Mouse (Mus musculus): ENCODE results near the gene Rora. TPM values are rescaled to one million over a fixed set of nuclear protein-coding genes. Genes with fewer than 3 reads are reported as not detected.

Gene Rora
- polyA plus RNA-seq, 2 experiments: 4.5 to 10.1 TPM

DNA sequence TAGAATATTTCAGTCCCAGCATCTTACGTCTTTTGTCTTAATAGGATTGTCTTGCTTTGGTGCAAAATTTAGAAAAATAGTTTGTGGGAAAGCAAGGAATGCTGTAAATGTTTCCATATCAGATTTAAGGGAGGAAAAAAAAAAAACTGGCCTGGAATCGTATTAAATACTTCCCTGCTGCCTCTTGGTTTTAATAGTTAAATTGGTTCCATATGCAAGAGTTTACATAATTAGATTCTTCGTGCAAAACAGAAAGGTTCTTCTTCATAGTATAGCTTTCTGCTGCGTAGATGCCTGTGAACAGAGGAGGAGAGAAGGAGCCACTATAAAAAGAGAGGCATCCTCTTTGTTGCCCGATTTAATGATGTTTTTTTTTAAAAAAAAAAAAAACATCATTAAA lies 638.8 kb downstream of the Rora start:
- DNase-seq (ENCODE audit: low spot score): no peak

GRCm38 (mm10) chr9:69292776-69293687 lies 639.4 kb downstream of the Rora start:
- H3K27ac ChIP-seq (replicated peaks; ENCODE audit: low read depth, low read length): no peak overlapping the region
- DNase-seq (ENCODE audit: low spot score) (no peak), ATAC-seq (ENCODE audit: low FRiP score, low read depth) (no peak)
- WGBS: 53% methylated on average over 12 of the region's 12 CpGs
- no peak for TF ChIP-seq POLR2A (IDR thresholded peaks at IDR 0.05; ENCODE audit: borderline replicate concordance, extremely low read depth, insufficient read depth, insufficient read length)
- peaks cover 13% of the 10 kb centered on the region; the same call in 1 of the 2 replicates for H3K27me3 ChIP-seq (ENCODE audit: control insufficient read depth, insufficient read depth, low read length)
- H3K9ac ChIP-seq (ENCODE audit: low read depth, low read length, severe bottlenecking): no peak overlapping the region
- no peaks in the 10 kb centered on the region for H3K9me3 ChIP-seq (ENCODE audit: control insufficient read depth, low read length)
- no peak overlapping the region for H3K4me3 ChIP-seq (replicated peaks; ENCODE audit: low read length)
- no peaks in the 10 kb centered on the region for H3K36me3 ChIP-seq (ENCODE audit: control insufficient read depth, insufficient read depth, low read length)
- H3K4me1 ChIP-seq (ENCODE audit: control insufficient read depth, insufficient read depth, low read length): peaks cover 13% of the 10 kb centered on the region; the same call in 1 of the 2 replicates
- H3K4me2 ChIP-seq (replicated peaks; ENCODE audit: low read depth, low read length, severe bottlenecking): no peak overlapping the region

More for the DNA sequence above, 638.8 kb downstream of the Rora start:
- H3K27ac ChIP-seq (replicated peaks; ENCODE audit: low read depth, low read length): no peak overlapping the region
- H3K4me2 ChIP-seq (replicated peaks; ENCODE audit: low read depth, low read length, severe bottlenecking): 0 out of 2 replicates have a peak overlapping the region, but pooled peaks have one; percentile 98
- TF ChIP-seq POLR2A (IDR thresholded peaks at IDR 0.05; ENCODE audit: borderline replicate concordance, extremely low read depth, insufficient read depth, insufficient read length): no peak
- peaks cover 13% of the 10 kb centered on the region; the same call in 1 of the 2 replicates for H3K4me1 ChIP-seq (ENCODE audit: control insufficient read depth, insufficient read depth, low read length)
- 24% methylated on average over 5 of the region's 5 CpGs for WGBS
- H3K36me3 ChIP-seq (ENCODE audit: control insufficient read depth, insufficient read depth, low read length): no peaks in the 10 kb centered on the region
- H3K9ac ChIP-seq (ENCODE audit: low read depth, low read length, severe bottlenecking): no peak overlapping the region
- ATAC-seq (ENCODE audit: low FRiP score, low read depth): no peak
- no peak overlapping the region for H3K4me3 ChIP-seq (replicated peaks; ENCODE audit: low read length)
- H3K9me3 ChIP-seq (ENCODE audit: control insufficient read depth, low read length): no peaks in the 10 kb centered on the region
- H3K27me3 ChIP-seq (ENCODE audit: control insufficient read depth, insufficient read depth, low read length): peaks cover 13% of the 10 kb centered on the region; the same call in 1 of the 2 replicates

- no peak for TF ChIP-seq POLR2A (IDR thresholded peaks at IDR 0.05; ENCODE audit: borderline replicate concordance, extremely low read depth, insufficient read depth, insufficient read length)
- Histone ChIP-seq H3K9ac (ENCODE audit: low read depth, low read length, severe bottlenecking) (no peak overlapping the region), H3K4me2 (replicated peaks; ENCODE audit: low read depth, low read length, severe bottlenecking) (no peak overlapping the region), H3K4me1 (ENCODE audit: control insufficient read depth, insufficient read depth, low read length) (peaks cover 13% of the 10 kb centered on the region; the same call in 1 of the 2 replicates), H3K4me3 (replicated peaks; ENCODE audit: low read length) (no peak overlapping the region), H3K27ac (replicated peaks; ENCODE audit: low read depth, low read length) (no peak overlapping the region), H3K9me3 (ENCODE audit: control insufficient read depth, low read length) (no peaks in the 10 kb centered on the region), H3K27me3 (ENCODE audit: control insufficient read depth, insufficient read depth, low read length) (peaks cover 13% of the 10 kb centered on the region; the same call in 1 of the 2 replicates), H3K36me3 (ENCODE audit: control insufficient read depth, insufficient read depth, low read length) (no peaks in the 10 kb centered on the region)
- no peak for ATAC-seq (ENCODE audit: low FRiP score, low read depth)
- DNase-seq (ENCODE audit: low spot score): no peak
- 57% methylated on average over 8 of the region's 8 CpGs for WGBS
These were observed 640.1 kb downstream of the Rora start for GRCm38 (mm10) chr9:69293688-69294074.

DNA sequence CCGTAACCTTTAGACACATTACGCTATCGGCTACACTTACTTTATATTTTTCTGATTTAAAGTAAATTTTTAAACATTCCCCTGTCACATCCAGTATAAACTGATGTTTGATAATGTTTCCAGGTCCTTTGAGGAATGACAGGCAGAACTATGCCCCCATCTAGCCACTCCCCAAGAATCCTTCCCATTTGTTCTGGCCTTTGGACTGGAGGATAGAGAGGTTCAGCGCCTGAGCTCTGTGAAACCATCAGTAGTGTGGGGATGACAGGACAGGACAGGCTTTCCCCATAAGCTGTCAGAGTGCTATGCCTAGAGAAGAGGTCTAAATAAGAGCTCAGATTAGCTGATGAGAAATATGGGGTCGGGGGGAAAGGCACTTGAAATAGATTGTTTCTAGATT lies 640.8 kb downstream of the Rora start:
- peaks cover 13% of the 10 kb centered on the region for H3K4me1 ChIP-seq (ENCODE audit: control insufficient read depth, insufficient read depth, low read length)
- H3K27me3 ChIP-seq (ENCODE audit: control insufficient read depth, insufficient read depth, low read length): peaks cover 13% of the 10 kb centered on the region; the same call in 1 of the 2 replicates
- no peak overlapping the region for H3K4me2 ChIP-seq (replicated peaks; ENCODE audit: low read depth, low read length, severe bottlenecking)
- ATAC-seq (ENCODE audit: low FRiP score, low read depth): no peak
- 84% methylated on average over 5 of the region's 5 CpGs for WGBS
- no peak for DNase-seq (ENCODE audit: low spot score)
- TF ChIP-seq POLR2A (IDR thresholded peaks at IDR 0.05; ENCODE audit: borderline replicate concordance, extremely low read depth, insufficient read depth, insufficient read length): no peak
- H3K27ac ChIP-seq (replicated peaks; ENCODE audit: low read depth, low read length): no peak overlapping the region
- no peaks in the 10 kb centered on the region for H3K36me3 ChIP-seq (ENCODE audit: control insufficient read depth, insufficient read depth, low read length)
- H3K4me3 ChIP-seq (replicated peaks; ENCODE audit: low read length): no peak overlapping the region
- H3K9me3 ChIP-seq (ENCODE audit: control insufficient read depth, low read length): no peaks in the 10 kb centered on the region
- no peak overlapping the region for H3K9ac ChIP-seq (ENCODE audit: low read depth, low read length, severe bottlenecking)

GRCm38 (mm10) chr9:69294856-69295255 lies 641.3 kb downstream of the Rora start:
- DNase-seq (ENCODE audit: low spot score) (no peak), ATAC-seq (ENCODE audit: low FRiP score, low read depth) (no peak)
- no peaks in the 10 kb centered on the region for H3K36me3 ChIP-seq (ENCODE audit: control insufficient read depth, insufficient read depth, low read length)
- no peak for TF ChIP-seq POLR2A (IDR thresholded peaks at IDR 0.05; ENCODE audit: borderline replicate concordance, extremely low read depth, insufficient read depth, insufficient read length)
- 80% methylated on average over 14 of the region's 14 CpGs for WGBS
- H3K27me3 ChIP-seq (ENCODE audit: control insufficient read depth, insufficient read depth, low read length): peaks cover 13% of the 10 kb centered on the region; the same call in 1 of the 2 replicates
- H3K9me3 ChIP-seq (ENCODE audit: control insufficient read depth, low read length): no peaks in the 10 kb centered on the region
- no peak overlapping the region for H3K27ac ChIP-seq (replicated peaks; ENCODE audit: low read depth, low read length)
- H3K4me1 ChIP-seq (ENCODE audit: control insufficient read depth, insufficient read depth, low read length): peaks cover 16% of the 10 kb centered on the region
- no peak overlapping the region for H3K9ac ChIP-seq (ENCODE audit: low read depth, low read length, severe bottlenecking)
- H3K4me2 ChIP-seq (replicated peaks; ENCODE audit: low read depth, low read length, severe bottlenecking): no peak overlapping the region
- no peak overlapping the region for H3K4me3 ChIP-seq (replicated peaks; ENCODE audit: low read length)
